Mouse (Mus musculus): Measurements from ENCODE around the gene Slc16a11. TPM values are rescaled to one million over a fixed set of nuclear protein-coding genes. Genes with fewer than 3 reads are reported as not detected.

The Slc16a11 gene
- polyA plus RNA-seq, 1 experiment from 2014 or later, result 1.2 TPM

DNA sequence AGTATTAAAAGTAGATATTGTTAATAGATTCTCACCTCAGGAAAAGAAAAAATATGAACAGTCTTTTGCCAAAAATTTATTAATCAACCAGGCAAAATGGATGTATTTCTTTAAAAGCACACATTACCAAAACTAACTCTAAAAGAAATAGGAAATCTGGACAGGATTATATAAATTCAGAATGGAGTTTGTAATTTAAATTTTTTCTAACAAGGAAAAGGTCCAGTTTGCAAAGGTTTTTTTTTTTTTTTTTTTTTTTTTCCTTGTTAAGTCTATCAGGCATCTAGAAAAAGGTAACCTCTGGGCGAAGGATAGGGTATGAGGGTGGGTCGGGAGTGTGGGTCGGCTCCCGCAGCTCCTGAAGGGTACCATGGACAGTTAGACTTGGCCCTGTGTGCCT, 32.1 kb upstream of the Slc16a11 start:
- no peaks in the 10 kb centered on the region for H3K27me3 ChIP-seq (ENCODE audit: poor library complexity, severe bottlenecking)
- no peaks in the 10 kb centered on the region for H3K36me3 ChIP-seq (replicated peaks)
- H3K27ac ChIP-seq, result no peak overlapping the region
- 93% methylated on average over 4 of the region's 4 CpGs for WGBS
- DNase-seq (ENCODE audit: extremely low spot score, low spot score), result no peak
- H3K9me3 ChIP-seq, result 0 out of 2 replicates have a peak, but pooled peaks cover 4% of the 10 kb centered on the region
- no peaks in the 10 kb centered on the region for H3K4me1 ChIP-seq
- H3K4me3 ChIP-seq, result no peak overlapping the region

DNA sequence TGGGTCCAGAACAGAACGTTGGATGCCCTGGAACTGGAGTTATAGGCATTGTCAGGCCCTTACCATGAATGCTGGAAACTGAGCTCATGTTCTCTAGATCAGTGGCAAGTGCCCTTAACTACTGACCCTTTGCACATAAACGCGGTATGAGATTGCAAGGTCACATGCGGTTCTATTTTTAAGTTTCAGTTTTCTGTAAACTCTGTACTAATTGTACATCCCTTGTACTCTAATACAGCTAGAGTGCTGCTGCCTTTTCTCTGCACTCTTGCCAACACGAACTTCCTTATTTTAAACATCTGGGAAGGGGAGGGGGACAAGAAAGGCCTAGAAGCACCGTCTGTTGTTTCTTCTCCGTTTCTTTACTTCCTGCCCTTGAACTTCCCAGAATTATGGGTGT, 27.4 kb upstream of the Slc16a11 start:
- H3K27me3 ChIP-seq (ENCODE audit: poor library complexity, severe bottlenecking), result no peaks in the 10 kb centered on the region
- H3K4me3 ChIP-seq, result no peak overlapping the region
- WGBS, result 85% methylated on average over 7 of the region's 7 CpGs
- no peak overlapping the region for H3K27ac ChIP-seq
- no peaks in the 10 kb centered on the region for H3K36me3 ChIP-seq (replicated peaks)
- H3K9me3 ChIP-seq, result no peaks in the 10 kb centered on the region
- no peak for DNase-seq (ENCODE audit: extremely low spot score, low spot score)
- no peaks in the 10 kb centered on the region for H3K4me1 ChIP-seq

DNA sequence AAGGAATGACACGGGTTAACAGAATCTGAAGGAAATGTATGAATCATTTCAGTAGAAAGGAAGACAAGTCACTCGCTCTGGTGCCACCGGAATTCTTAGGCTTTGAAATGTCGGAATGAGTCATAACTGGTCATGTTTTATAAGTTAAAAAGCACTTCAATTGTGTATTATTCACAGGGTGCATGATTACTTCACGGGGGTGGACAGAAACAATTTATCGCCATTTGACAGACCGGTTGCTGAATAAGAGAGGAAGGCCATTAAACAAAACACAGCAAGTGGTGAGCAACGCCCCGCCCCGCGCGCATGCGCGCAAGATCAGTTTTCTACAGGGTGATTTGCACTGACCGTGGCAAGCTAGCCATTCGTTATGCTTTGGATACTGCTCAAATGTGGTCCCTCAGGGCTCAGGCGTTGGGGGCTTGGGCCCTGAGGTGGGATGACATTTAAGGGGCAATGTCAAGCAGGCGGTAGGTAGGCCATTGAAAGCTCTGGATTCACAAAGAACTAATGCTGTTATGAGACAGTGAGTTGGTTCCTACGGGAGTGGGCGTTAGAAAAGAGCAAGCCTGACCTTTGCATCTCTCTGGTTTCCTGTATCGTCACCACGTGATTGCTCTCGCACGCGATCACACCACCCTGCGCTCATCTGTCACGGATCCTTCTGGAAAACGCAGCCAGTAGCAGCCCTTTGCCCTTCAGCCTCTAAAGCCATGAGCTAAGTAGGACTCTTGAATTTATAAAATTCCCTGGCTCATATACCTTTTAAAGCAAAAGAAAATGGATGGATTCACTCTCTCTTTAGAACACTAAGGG, 23.0 kb upstream of the Slc16a11 start:
- Histone ChIP-seq H3K27ac (no peak overlapping the region), H3K36me3 (replicated peaks) (no peaks in the 10 kb centered on the region), H3K9me3 (no peaks in the 10 kb centered on the region), H3K27me3 (ENCODE audit: poor library complexity, severe bottlenecking) (no peaks in the 10 kb centered on the region), H3K4me1 (no peaks in the 10 kb centered on the region), H3K4me3 (no peak overlapping the region)
- WGBS, result 93% methylated on average over 28 of the region's 28 CpGs
- no peak for DNase-seq (ENCODE audit: extremely low spot score, low spot score)

DNA sequence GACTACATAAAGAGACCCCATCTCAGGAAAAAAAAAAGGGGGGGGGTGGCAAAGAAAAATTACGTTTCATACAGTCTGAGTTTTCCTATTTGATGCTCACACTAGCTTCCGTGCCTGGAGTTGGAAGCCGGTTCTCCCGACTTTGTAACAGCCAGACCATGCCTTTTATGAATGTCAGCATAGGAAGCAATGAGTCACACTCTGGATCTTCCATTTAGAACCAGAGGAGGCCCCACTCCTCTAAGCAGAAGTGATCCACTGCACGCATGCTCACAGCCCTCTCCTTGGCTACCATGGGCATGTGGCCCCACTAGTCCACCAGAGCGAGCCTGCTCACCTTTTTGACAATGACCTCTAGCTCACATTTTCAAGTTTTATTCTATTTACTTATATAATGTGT, 21.4 kb upstream of the Slc16a11 start:
- WGBS, result 91% methylated on average over 6 of the region's 6 CpGs
- Histone ChIP-seq H3K4me1 (no peaks in the 10 kb centered on the region), H3K27ac (no peak overlapping the region), H3K9me3 (no peaks in the 10 kb centered on the region), H3K27me3 (ENCODE audit: poor library complexity, severe bottlenecking) (no peaks in the 10 kb centered on the region), H3K36me3 (replicated peaks) (no peaks in the 10 kb centered on the region), H3K4me3 (no peak overlapping the region)
- DNase-seq (ENCODE audit: extremely low spot score, low spot score), result no peak

DNA sequence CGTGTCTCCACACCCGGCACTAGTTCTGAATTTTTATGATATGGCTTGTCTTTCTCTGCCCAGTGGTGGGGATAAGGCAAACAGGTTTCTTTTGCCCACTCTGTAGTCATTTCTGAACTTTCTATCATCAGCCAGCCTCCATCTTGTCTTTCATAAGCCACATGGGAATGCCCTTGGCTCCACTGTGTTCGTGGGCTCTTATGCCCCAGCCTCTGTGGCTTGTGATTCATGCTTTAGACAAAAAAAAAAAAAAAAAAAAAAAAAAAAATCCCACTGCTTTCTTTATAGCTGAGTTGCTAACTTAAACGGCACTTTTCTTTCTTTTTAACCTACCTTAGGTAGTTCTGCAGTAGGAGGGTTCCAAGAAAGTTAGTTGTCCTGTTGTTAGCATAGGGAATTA, 20.4 kb upstream of the Slc16a11 start:
- Histone ChIP-seq H3K4me3 (no peak overlapping the region), H3K36me3 (replicated peaks) (no peaks in the 10 kb centered on the region), H3K27ac (no peak overlapping the region), H3K4me1 (no peaks in the 10 kb centered on the region), H3K27me3 (ENCODE audit: poor library complexity, severe bottlenecking) (no peaks in the 10 kb centered on the region), H3K9me3 (no peaks in the 10 kb centered on the region)
- no peak for DNase-seq (ENCODE audit: extremely low spot score, low spot score)
- 82% methylated on average over 4 of the region's 4 CpGs for WGBS

DNA sequence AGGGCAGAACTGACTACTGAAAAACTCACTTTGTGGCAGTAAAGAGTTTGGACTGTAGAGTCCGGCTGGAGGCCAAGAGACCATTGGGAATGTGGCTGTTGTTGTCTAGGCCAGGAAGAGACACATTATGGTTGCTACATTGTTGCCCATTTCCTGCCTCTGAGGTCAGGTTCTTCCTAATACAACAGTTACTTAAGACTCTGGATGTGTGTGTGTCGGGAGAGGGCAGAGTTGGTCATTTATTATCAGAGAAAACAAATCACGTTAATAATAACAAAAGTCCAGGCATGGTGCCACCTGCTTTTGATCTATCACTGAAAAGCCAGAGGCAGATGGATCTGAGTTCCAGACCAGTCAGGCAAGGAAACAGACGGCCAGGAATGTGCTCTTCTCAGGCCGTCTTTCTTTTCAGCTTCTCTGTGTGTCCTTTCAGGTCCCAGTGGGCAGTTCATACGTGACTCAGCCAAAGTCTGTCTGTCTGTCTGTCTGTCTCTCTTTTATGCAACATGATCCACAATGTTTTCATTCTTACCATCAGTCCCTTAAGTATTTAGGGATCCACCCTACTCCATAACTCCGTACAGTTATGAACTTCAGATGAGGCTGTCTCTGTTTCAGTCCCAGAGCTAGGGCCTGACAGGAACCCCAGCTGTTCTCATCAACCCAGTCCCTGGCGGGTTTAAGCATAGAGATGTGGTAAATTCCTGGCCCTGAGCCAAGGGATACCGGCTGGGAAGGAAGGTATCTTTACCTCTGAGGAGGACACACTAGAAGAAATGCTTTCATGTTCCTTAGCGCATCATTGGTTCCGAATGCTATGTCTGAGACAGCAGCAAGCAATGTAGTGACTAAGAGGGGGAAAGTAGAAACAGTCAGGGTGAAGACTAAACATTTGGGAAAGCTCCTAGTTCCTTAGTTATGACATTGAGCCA, 18.9 kb upstream of the Slc16a11 start:
- no peaks in the 10 kb centered on the region for H3K9me3 ChIP-seq
- 73% methylated on average over 11 of the region's 11 CpGs for WGBS
- H3K27ac ChIP-seq, result no peak overlapping the region
- no peaks in the 10 kb centered on the region for H3K27me3 ChIP-seq (ENCODE audit: poor library complexity, severe bottlenecking)
- no peak overlapping the region for H3K4me3 ChIP-seq
- H3K36me3 ChIP-seq (replicated peaks), result no peaks in the 10 kb centered on the region
- no peak for DNase-seq (ENCODE audit: extremely low spot score, low spot score)
- H3K4me1 ChIP-seq, result no peaks in the 10 kb centered on the region

DNA sequence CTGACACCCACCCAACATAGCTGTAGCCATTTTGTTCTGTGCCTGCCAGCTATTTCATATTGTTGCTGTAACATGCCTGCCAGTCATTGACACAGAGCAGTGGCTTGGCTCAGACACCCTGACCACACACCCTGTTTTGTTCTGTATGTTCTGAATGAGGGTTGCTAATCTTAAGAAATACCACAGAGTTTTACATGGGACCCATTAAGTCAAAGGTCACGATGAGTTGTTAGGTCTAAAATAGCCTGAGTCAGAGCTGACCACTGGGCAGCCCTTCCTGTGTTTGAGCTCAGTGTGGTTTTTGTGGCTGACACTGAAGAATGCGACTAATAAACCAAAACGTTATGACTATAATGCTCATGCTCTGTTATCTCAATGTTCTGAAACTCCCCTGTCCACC, 14.2 kb upstream of the Slc16a11 start:
- H3K4me3 ChIP-seq, result no peak overlapping the region

DNA sequence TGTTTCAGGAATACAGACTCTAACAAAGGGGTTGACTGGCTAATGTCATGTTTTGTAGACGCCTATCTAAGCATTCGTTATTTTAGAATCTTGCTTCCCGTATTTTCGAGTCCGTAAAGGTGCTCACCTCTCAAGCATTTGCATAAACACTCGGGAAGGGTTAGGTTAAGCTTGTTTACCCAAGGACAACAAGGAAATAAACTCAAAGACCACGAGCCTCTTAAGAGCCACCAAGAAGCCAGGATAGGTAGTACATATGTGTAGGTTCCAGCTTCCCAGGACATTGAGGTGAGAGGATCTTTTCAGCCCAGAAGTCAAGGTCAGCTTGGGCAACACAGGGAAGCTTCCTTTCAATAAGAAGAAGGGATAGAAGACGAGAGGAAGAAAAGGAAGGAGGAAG, 13.4 kb upstream of the Slc16a11 start:
- H3K4me3 ChIP-seq, result no peak overlapping the region
- DNase-seq (ENCODE audit: extremely low spot score, low spot score), result no peak
- 84% methylated on average over 8 of the region's 8 CpGs for WGBS
- no peaks in the 10 kb centered on the region for H3K36me3 ChIP-seq (replicated peaks)
- H3K27ac ChIP-seq, result no peak overlapping the region
- no peaks in the 10 kb centered on the region for H3K27me3 ChIP-seq (ENCODE audit: poor library complexity, severe bottlenecking)
- no peaks in the 10 kb centered on the region for H3K9me3 ChIP-seq
- H3K4me1 ChIP-seq, result peaks cover 4% of the 10 kb centered on the region

More for the DNA sequence above, 14.2 kb upstream of the Slc16a11 start:
- Histone ChIP-seq H3K9me3 (no peaks in the 10 kb centered on the region), H3K27me3 (ENCODE audit: poor library complexity, severe bottlenecking) (no peaks in the 10 kb centered on the region), H3K27ac (no peak overlapping the region), H3K36me3 (replicated peaks) (no peaks in the 10 kb centered on the region), H3K4me1 (peaks cover 4% of the 10 kb centered on the region)
- 90% methylated on average over 3 of the region's 3 CpGs for WGBS
- no peak for DNase-seq (ENCODE audit: extremely low spot score, low spot score)

DNA sequence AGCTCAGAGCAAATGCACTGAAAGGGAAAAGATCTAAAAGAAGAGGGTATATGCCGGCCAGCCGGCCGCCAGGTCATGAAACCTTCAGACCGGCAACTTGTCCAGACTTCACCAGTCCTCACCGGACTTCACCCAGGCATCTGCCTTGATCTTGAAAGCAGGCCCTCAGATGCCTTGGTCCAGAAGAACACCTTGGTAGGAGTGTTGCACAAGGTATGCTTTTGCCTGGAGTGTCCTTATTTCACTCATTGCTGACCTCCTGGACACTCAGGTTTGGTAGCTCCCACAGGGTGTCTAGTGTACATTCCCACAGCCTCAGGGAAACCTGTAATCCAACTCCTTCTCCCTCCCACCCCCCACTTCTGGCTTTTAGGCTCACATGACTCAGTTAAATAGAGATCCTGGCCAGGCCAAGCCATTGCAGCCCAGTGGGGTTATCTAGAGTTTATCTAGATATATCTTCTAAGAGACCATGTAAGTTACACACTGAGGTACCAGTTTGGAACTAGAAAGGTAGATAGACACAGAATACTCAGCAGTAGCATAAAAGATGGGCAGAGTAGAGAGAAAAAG, 12.4 kb upstream of the Slc16a11 start:
- H3K9me3 ChIP-seq, result no peaks in the 10 kb centered on the region
- H3K27ac ChIP-seq, result no peak overlapping the region
- H3K27me3 ChIP-seq (ENCODE audit: poor library complexity, severe bottlenecking), result no peaks in the 10 kb centered on the region
- WGBS, result 88% methylated on average over 5 of the region's 5 CpGs
- H3K4me1 ChIP-seq, result peaks cover 4% of the 10 kb centered on the region
- H3K4me3 ChIP-seq, result no peak overlapping the region
- no peaks in the 10 kb centered on the region for H3K36me3 ChIP-seq (replicated peaks)
- no peak for DNase-seq (ENCODE audit: extremely low spot score, low spot score)

DNA sequence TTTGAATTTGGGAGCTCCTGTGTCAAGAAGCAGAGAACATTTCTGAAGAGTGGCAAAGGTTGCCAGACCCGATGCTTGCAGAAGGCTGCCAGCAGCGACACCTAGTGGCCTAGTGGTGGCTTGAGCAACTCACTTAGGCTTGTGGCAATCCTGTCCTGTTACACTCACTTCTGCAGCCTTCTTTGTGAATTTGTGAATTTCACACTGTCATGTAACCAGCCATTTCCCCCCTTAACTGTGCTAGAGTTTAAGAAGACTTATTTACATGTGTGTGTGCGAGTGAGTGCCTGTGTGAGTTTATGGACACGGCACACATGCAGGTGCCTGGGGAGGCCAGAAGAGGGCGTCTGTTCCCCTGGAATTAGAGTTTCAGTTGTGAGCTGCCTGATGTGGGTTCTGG, 10.9 kb upstream of the Slc16a11 start:
- Histone ChIP-seq H3K4me1 (peaks cover 4% of the 10 kb centered on the region), H3K4me3 (no peak overlapping the region), H3K27me3 (ENCODE audit: poor library complexity, severe bottlenecking) (no peaks in the 10 kb centered on the region), H3K36me3 (replicated peaks) (no peaks in the 10 kb centered on the region), H3K27ac (no peak overlapping the region), H3K9me3 (no peaks in the 10 kb centered on the region)
- DNase-seq (ENCODE audit: extremely low spot score, low spot score), result peak; percentile 79
- 36% methylated on average over 5 of the region's 5 CpGs for WGBS

DNA sequence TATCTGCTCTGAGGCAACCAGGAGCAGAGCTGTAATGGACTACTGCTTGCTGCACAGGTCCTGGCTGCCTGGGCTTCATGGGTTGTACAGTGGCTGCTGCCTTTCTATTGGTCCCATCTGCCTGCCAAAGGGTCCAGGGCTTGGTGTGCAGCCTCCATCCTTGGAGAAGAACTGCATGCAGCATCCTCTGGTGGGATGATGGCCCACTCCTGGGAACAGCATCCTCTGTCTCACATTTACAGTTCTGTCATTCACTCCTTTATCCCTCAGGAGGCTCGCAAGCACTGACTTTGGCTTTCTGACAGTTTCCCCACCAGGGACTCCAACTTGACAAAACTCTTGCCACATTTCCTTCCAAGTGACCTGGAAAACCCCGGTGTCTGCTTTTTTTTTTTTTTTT, 5.8 kb upstream of the Slc16a11 start:
- WGBS, result 83% methylated on average over 2 of the region's 2 CpGs
- no peaks in the 10 kb centered on the region for H3K36me3 ChIP-seq (replicated peaks)
- H3K27ac ChIP-seq, result no peak overlapping the region
- DNase-seq (ENCODE audit: extremely low spot score, low spot score), result no peak
- no peaks in the 10 kb centered on the region for H3K4me1 ChIP-seq
- no peaks in the 10 kb centered on the region for H3K9me3 ChIP-seq
- 0 out of 2 replicates have a peak, but pooled peaks cover 2% of the 10 kb centered on the region for H3K27me3 ChIP-seq (ENCODE audit: poor library complexity, severe bottlenecking)
- no peak overlapping the region for H3K4me3 ChIP-seq

DNA sequence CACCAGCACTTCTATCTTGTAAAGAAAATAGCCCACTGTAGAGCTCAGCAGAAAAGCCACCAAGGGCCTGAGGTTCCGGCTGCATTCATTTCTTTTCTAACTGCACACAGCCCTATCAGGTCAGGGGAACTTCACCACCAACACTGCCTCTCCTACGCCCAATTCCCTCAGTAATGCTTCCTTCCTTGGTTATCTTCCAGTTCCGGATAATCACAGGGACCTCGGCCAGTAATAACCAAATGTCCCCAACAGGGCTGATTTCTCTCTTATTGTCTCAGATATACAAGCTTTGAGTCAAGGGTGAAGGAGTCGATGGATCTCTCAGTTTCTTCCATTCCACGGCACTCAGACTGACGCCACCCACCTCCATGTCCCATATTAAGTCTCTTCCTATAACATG, 5.3 kb upstream of the Slc16a11 start:
- no peak for DNase-seq (ENCODE audit: extremely low spot score, low spot score)
- Histone ChIP-seq H3K27ac (no peak overlapping the region), H3K36me3 (replicated peaks) (no peaks in the 10 kb centered on the region), H3K4me1 (no peaks in the 10 kb centered on the region), H3K4me3 (no peak overlapping the region), H3K9me3 (no peaks in the 10 kb centered on the region), H3K27me3 (ENCODE audit: poor library complexity, severe bottlenecking) (peaks cover 7% of the 10 kb centered on the region)
- WGBS, result 89% methylated on average over 7 of the region's 7 CpGs
